Mouse (Mus musculus): ENCODE measurements at regions not wholly inside any gene's neighbourhood (a gene's known extent, or its start where the extent isn't known, plus 50 kb on each side); places are given as distances from the start of the nearest gene placed in this dataset.

DNA sequence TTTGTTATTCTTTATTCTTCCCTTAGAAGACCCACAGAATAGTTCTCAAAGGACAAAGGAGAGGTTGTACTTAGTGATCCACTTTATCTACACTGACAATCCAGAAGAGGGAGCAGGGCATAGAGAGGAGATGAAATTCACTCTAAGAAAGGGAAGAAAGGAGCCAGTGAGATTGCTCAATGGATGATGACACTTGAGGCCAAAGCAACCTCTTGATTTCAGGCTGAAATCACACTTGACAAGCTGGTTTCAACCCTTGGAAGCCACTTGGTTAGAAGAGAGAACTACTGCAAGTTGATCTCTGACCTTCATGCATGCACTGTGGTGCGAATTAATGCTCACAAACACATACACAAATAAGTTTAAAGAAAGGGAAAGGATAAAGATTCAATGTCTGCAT, 66.5 kb downstream of the Ccnl1 start:
- in situ Hi-C loops (cut with MboI, MseI) = loop anchor here (25.0 kb wide), 1 partner anchor 846 kb away; no protein-coding TSS in a partner anchor

DNA sequence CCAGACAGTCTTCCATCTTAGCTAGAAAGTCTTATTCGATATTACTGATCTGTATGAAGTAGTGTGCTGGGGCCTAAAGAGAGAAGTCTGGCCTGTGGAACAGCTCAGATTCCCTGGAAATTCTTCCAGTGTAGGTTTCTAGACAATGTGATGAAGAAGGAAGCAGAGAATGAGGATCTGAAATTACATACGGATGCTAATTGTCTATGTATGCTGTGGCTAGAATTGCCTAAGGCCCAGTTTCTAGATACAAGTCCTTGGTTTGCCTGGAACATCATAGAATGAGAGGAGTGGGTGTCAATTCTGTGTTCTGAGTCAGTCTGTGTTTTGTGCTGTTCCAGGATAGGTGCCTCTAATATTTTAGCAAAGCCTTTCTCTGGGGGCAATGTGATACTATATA, 66.9 kb downstream of the Ccnl1 start:
- in situ Hi-C loops (cut with MboI, MseI) = loop anchor here (25.0 kb wide), 1 partner anchor 846 kb away; no protein-coding TSS in a partner anchor

DNA sequence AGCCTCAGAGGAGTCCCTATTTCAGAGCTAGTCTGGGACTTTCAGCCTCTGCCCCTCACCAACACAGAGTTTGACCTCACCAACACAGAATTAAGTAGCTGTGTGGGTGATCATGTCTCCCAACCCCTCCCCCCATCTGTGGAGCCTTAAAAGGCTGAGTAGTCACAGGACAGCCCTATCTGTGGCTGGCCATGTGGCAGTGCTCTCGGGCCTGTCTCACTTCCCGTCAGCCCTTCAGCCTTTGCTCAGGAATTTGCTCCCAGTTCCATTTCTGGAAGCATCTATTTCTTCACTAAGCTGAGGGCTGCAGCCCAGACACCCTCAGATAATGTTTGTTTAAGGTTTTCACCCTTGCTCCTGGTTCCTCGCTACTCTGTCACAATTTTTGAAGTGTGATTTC, 69.1 kb downstream of the Ccnl1 start:
- in situ Hi-C loops (cut with MboI, MseI) = loop anchor here (25.0 kb wide), 1 partner anchor 848 kb away; no protein-coding TSS in a partner anchor

- in situ Hi-C loops (cut with MboI, MseI) = loop anchor here (25.0 kb wide), 1 partner anchor 853 kb away; no protein-coding TSS in a partner anchor
Observed at GRCm38 (mm10) chr3:65884571-65885011, 73.5 kb downstream of the Ccnl1 start.

DNA sequence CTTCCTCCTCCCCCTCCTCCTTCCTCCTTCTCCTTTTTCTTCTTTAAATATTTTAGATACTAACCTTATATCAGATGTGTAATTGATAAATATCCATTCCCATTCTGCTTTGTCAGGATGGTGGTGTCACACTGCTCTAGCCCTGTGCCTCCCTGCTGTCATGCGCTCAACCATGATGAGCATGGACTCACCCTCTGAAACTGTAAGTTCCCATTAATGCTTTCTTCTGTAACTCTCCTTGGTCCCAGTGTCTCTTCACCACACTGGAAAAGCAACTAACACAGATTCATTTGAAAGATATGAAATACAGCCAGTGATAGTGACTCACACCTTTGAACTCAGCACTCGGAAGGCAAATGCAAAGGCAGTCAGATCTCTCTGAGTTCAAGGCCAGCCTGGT, 75.9 kb downstream of the Ccnl1 start:
- in situ Hi-C loops (cut with MboI, MseI) = loop anchor here (25.0 kb wide), 1 partner anchor 855 kb away; no protein-coding TSS in a partner anchor

Data from T-helper 2 cell (primary cell).